Mouse (Mus musculus) erythroid progenitor cell, adult 5-6 weeks (primary cell): ENCODE measurements at regions not wholly inside any gene's neighbourhood (a gene's known extent, or its start where the extent isn't known, plus 50 kb on each side); places are given as distances from the start of the nearest gene placed in this dataset.

Experiments
- ATAC-seq: replicated peaks from 2 replicates; pipeline ENCODE4 v1.8.0; 2016; ENCODE audit warnings: moderate number of reproducible peaks, mild to moderate bottlenecking, moderate TSS enrichment, inconsistent platforms; ENCODE audit not compliant: poor library complexity, low FRiP score, severe bottlenecking

GRCm38 (mm10) chr6:50891205-50891526 is 236.9 kb upstream of the Npvf start:
- no peak for ATAC-seq

- no peak for ATAC-seq
These were observed 244.6 kb upstream of the Npvf start for GRCm38 (mm10) chr6:50898792-50899191.

DNA sequence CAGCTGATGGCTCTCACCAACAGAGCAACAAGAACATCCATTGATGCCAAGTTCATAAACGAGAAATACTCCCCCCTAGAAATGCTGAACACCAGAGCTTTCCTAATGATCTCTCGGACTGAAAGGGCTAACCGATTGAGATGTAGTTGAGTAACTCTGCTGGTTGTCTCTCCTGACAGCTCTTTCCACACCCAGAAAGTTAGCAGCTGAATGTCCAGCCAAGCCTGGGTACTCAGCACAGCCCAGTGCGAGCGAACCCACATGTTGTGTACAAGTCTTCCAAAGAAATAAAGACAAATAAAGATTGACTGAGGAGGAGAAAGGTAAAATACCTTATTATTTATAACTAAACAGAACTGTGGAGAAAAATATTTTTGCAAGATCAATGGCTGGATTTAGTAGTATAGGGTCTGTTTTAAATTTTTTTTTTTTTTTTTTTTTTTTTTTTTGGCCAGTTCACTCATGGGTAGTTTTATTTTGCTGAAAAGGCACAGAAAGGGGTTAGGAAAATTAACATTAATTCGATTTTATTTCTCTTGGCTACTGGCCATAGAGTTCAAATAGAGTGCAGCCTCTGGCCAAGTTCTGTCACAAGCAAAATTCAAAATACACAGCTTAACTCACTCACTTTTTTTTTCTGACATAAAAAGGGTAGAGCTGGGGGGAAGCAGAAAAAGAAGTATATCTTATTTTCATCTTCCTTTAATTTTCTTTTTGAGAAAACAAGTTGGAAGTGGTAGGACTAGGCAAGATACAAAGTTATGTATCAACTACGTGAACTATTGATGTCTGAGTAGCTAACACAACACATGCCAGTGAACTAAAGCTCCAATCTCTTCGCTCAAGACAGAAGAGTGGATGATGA is 261.2 kb upstream of the Npvf start:
- ATAC-seq, result no peak

- no peak for ATAC-seq
These were observed 264.0 kb upstream of the Npvf start for GRCm38 (mm10) chr6:50918248-50918647.

- no peak for ATAC-seq
These were observed 268.0 kb upstream of the Npvf start for GRCm38 (mm10) chr6:50922235-50922634.

- no peak for ATAC-seq
These were observed 270.3 kb upstream of the Npvf start for GRCm38 (mm10) chr6:50924571-50924970.

DNA sequence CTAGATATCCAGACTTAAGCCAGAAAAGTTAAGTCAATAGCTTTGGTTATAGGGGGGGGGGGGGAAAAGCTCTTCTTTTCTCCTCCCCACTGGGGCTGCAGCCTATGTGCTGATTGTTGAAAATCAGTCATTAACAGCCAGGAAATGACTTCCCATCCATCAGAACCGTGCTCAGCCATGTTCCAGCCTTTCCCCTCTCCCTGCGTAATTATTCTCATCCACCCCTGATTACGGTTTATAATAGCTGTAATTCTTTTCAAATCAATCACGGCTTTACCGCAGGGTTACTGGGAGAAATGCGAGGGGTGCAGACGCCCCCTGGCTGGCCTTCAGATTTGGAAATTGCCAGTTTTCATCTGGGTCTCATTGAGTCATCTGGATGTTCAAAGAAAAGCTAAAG is 270.8 kb upstream of the Npvf start:
- ATAC-seq, result no peak

DNA sequence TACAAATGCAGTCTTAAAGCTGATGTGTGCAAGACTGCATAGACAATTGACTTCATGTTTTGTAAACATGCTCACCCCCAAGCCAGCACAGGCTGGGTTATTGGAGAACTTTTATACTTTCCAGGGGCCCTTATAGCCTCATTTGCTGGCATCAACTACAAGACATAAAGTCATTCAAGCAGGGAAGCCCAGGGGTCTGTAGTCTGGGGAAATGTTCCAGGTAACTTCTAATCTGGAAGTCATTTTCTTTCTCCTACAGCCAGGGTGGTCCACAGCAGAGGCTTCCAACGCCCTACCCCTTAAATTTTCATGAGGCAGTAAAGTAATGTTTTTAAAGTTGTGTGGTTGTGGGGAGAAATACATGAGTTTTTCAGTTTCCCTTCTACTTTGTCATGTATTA is 272.1 kb upstream of the Npvf start:
- ATAC-seq, result no peak

DNA sequence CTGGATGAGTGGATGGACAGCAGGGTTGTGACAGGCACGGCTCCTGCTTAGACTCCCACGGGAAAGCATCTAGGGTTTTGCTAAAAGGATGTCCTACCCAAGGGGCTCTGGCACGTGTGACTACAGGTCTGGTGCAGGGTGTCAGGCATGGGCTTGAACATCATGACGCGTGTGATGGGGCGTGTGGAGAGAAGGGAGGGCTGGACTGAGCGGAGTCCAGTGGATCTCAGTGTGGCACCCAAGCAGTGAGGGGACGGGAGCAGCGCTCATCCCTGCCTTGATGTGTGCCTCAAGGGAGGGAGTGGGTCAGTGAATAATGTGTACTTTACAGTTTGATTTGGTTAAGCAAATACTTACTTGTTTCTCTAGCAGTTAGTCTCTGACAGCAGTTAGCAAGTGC is 275.3 kb upstream of the Npvf start:
- no peak for ATAC-seq

GRCm38 (mm10) chr6:50933510-50933909 is 279.3 kb upstream of the Npvf start:
- ATAC-seq, result no peak

GRCm38 (mm10) chr6:50934245-50934644 is 280.0 kb upstream of the Npvf start:
- ATAC-seq, result no peak

DNA sequence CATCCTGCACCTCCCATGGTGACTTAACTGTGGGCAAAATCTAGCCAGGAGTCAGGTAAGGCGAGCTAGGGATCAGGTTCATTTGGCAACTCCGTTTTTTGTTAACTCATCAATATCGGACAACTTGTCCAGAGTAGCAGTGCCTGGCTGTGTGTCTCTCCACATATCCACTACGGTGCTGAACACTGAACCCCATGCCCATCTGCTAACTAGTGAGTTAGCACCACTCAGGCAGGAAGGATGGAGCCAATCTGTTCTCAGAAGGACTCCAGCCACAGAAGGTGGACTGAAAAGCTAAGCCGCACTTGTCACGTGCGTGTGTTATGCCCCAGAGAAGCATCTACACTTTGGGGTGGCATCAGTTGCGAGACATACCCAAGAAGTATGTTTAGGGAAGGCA is 282.1 kb upstream of the Npvf start:
- ATAC-seq, result no peak

GRCm38 (mm10) chr6:50937094-50937493 is 282.9 kb upstream of the Npvf start:
- no peak for ATAC-seq

- ATAC-seq, result no peak
These were observed 284.6 kb upstream of the Npvf start for GRCm38 (mm10) chr6:50938879-50939278.

DNA sequence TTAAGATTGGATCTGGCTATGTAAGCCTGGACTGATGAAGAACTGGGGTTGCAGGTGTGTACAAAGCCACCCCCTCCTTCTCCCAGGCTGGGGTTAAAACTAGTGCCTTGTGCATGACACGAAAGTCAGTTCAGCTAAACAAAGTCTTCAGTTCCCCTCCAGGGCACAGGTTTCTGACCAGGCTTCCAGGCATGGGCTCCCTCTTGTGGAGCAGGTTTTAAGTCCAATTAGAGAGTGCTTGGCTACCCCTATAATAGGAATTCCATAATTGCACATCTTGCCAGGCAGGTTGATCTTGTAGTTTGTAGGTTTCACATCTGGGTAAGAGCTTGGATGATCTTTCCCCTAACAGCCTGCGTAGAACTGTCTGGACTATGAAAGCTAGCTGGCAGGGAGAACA is 285.2 kb upstream of the Npvf start:
- no peak for ATAC-seq

- no peak for ATAC-seq
These were observed 285.9 kb upstream of the Npvf start for GRCm38 (mm10) chr6:50940118-50940517.

- no peak for ATAC-seq
These were observed 286.6 kb upstream of the Npvf start for GRCm38 (mm10) chr6:50940641-50941398.

GRCm38 (mm10) chr6:50942696-50943095 is 288.5 kb upstream of the Npvf start:
- ATAC-seq, result no peak

DNA sequence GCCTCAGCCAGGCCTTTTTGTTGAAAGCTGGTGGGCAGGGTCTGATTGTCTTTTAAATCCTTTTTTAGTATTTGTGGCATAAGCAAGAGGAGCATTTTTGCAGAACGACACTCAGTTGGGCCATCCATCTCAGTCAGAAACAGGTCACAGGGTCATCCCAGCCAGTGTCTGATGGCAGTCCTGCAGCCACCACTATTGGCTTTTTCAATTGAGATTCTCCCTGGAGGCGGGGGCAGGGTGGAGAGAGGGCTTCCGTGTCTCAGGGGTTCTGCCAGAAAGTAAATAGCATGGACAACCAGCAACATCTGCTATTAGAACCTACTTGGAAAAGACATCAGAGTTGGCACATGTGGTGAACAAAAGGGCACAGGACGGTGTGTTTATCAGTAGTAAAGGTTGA is 293.8 kb upstream of the Npvf start:
- no peak for ATAC-seq

DNA sequence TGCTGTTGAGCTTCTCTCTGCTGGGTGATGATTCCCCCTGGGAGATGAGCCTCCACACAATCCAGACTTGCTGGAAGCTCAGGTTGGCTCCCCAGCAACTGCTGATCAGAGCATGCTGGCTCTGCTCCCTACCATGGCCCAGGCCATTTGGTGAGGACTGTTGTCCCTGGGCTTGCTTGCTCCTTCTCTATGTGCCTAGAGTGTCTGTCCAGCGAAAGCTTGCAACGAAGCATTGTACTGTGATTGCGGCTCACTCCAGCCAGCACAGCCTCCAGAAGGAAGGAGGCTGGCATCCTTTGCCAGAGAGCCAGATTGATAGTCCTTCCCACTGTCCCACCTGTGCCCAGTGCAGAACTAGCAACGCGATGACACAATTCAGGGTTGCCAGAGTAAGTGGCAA is 295.1 kb upstream of the Npvf start:
- no peak for ATAC-seq

DNA sequence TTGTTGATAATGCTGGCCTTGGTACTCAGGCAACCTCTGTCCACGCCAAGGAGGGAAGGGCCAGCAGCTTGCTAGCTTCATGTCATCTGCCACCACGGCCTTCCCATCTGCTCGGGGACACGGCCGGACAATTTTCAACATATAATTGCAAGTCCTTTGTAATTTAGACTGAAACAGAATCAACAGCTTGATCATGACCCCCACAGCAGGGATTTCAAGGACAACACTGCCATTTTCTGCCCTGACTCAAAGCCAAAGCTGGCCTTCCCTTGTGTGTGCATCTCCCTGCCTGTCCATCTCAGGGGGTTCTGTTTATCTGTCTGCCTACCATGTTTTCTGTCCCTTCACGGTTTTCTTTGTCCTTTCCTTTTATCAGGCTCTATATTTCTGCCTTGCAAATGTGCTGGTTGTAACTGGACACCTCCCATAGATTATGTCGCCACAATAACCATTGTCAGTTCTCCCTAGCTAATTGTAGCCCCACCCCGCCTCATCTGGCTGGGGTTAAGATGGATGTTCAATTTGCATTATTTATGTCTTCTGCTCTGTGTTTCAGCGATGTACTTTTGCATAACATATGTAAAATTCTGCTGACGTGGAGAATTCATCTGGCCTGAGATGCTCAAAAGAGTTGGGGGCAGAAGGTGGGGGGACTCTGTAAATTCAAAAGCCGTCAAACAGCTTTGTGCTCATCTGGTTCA is 295.8 kb upstream of the Npvf start:
- no peak for ATAC-seq
